Mouse (Mus musculus) gonadal fat pad, adult 2 months (tissue): ENCODE data around the gene Tbl3. TPM values are rescaled to one million over a fixed set of nuclear protein-coding genes. Genes with fewer than 3 reads are reported as not detected.

Experiments
- DNase-seq: peaks from one replicate; pipeline ENCODE4 v3.0.0-alpha.2; 2012; ENCODE audit warnings: low read depth
- polyA plus RNA-seq: library from polyadenylated mRNA; depleted of rRNA; stranded (reverse); fragments of >200 nt; gene quantifications from 2 replicates; pipeline ENCODE4 v1.2.3, GENCODE M21; 2012; rRNA removed

The Tbl3 gene
- polyA plus RNA-seq, 1 experiment, result 61.9 TPM

- DNase-seq, result no peak
Observed at GRCm38 (mm10) chr17:24653967-24654710, 53.3 kb downstream of the Tbl3 start.

- DNase-seq, result no peak
Observed at GRCm38 (mm10) chr17:24651835-24652234, 55.6 kb downstream of the Tbl3 start.

- DNase-seq, result no peak
Observed at GRCm38 (mm10) chr17:24650766-24651165, 56.7 kb downstream of the Tbl3 start.

- no peak for DNase-seq
Observed at GRCm38 (mm10) chr17:24650070-24650616, 57.3 kb downstream of the Tbl3 start, which contains the start of gene Slc9a3r2. Gene Slc9a3r2 (minus strand): TSS chr17:24650327.

- DNase-seq, result no peak
Observed at GRCm38 (mm10) chr17:24649581-24650069, 57.8 kb downstream of the Tbl3 start.

- no peak for DNase-seq
Observed at GRCm38 (mm10) chr17:24648731-24649377, 58.6 kb downstream of the Tbl3 start.

Other genes starting within 250 kb of the Tbl3 start
- 89.7 and 102 TPM in 2 replicates for gene E4f1, start 237.3 kb downstream of the Tbl3 start, polyA plus RNA-seq
- gene Pgp, start 237.3 kb downstream of the Tbl3 start, polyA plus RNA-seq, result 100 and 123 TPM in 2 replicates
- gene Bricd5, start 233.8 kb downstream of the Tbl3 start, polyA plus RNA-seq, result 4.7 and 5.4 TPM in 2 replicates
- gene Mlst8, start 228.6 kb downstream of the Tbl3 start, polyA plus RNA-seq, result 41.4 and 44.0 TPM in 2 replicates
- gene Caskin1, start 219.1 kb downstream of the Tbl3 start, polyA plus RNA-seq, result 1.7 and 2.1 TPM in 2 replicates
- gene Traf7, start 179.7 kb downstream of the Tbl3 start, polyA plus RNA-seq, result 169 and 195 TPM in 2 replicates
- gene Rab26, start 173.4 kb downstream of the Tbl3 start, polyA plus RNA-seq, result 48.5 and 59.7 TPM in 2 replicates
- gene Pkd1, start 157.8 kb downstream of the Tbl3 start, polyA plus RNA-seq, result 70.0 and 75.7 TPM in 2 replicates
- gene Tsc2, start 75.0 kb downstream of the Tbl3 start, polyA plus RNA-seq, result 133 and 141 TPM in 2 replicates
- 15.2 and 16.4 TPM in 2 replicates for gene Nthl1, start 75.0 kb downstream of the Tbl3 start, polyA plus RNA-seq
- 61.6 and 83.0 TPM in 2 replicates for gene Slc9a3r2, start 57.3 kb downstream of the Tbl3 start, polyA plus RNA-seq
- gene Npw, start 49.2 kb downstream of the Tbl3 start, polyA plus RNA-seq, result not detected in 2 replicates
- 51.3 and 56.6 TPM in 2 replicates for gene Zfp598, start 38.0 kb downstream of the Tbl3 start, polyA plus RNA-seq
- 0.18 and 0.23 TPM in 2 replicates for gene Syngr3, start 17.7 kb downstream of the Tbl3 start, polyA plus RNA-seq
- gene Gfer, start 11.5 kb downstream of the Tbl3 start, polyA plus RNA-seq, result 25.6 and 27.6 TPM in 2 replicates
- 6.2 and 7.1 TPM in 2 replicates for gene Noxo1, start 11.4 kb downstream of the Tbl3 start, polyA plus RNA-seq
- gene Rnf151, start 10.4 kb upstream of the Tbl3 start, polyA plus RNA-seq, result 2.3 and 3.4 TPM in 2 replicates
- 2,300 and 2,553 TPM in 2 replicates for gene Rps2, start 10.5 kb upstream of the Tbl3 start, polyA plus RNA-seq
- 370 and 426 TPM in 2 replicates for gene Ndufb10, start 16.8 kb upstream of the Tbl3 start, polyA plus RNA-seq
- gene Rpl3l, start 20.2 kb upstream of the Tbl3 start, polyA plus RNA-seq, result 31.1 and 36.7 TPM in 2 replicates
- gene Msrb1, start 29.0 kb upstream of the Tbl3 start, polyA plus RNA-seq, result 112 and 152 TPM in 2 replicates
- gene Hs3st6, start 45.3 kb upstream of the Tbl3 start, polyA plus RNA-seq, result 26.1 and 35.8 TPM in 2 replicates
- 0.06 and 0.16 TPM in 2 replicates for gene Meiob, start 96.6 kb upstream of the Tbl3 start, polyA plus RNA-seq
- 134 and 172 TPM in 2 replicates for gene Hagh, start 132.5 kb upstream of the Tbl3 start, polyA plus RNA-seq
- gene Fahd1, start 142.7 kb upstream of the Tbl3 start, polyA plus RNA-seq, result 12.6 and 13.1 TPM in 2 replicates
- 18.9 and 70.3 TPM in 2 replicates for gene Igfals, start 158.3 kb upstream of the Tbl3 start, polyA plus RNA-seq
- gene Nubp2, start 178.7 kb upstream of the Tbl3 start, polyA plus RNA-seq, result 31.3 and 31.7 TPM in 2 replicates
- gene Spsb3, start 179.0 kb upstream of the Tbl3 start, polyA plus RNA-seq, result 67.0 and 77.8 TPM in 2 replicates
- gene Eme2, start 187.4 kb upstream of the Tbl3 start, polyA plus RNA-seq, result 70.6 and 72.3 TPM in 2 replicates
- 142 and 181 TPM in 2 replicates for gene Mrps34, start 187.5 kb upstream of the Tbl3 start, polyA plus RNA-seq
- 76.6 and 85.3 TPM in 2 replicates for gene Nme3, start 188.8 kb upstream of the Tbl3 start, polyA plus RNA-seq
- 75.0 and 90.0 TPM in 2 replicates for gene Mapk8ip3, start 229.3 kb upstream of the Tbl3 start, polyA plus RNA-seq